Mouse (Mus musculus): ENCODE measurements around the gene Prpsap2. TPM values are rescaled to one million over a fixed set of nuclear protein-coding genes. Genes with fewer than 3 reads are reported as not detected.
"Not testable (repeated sequence)": the region's sequence is repeated elsewhere in the genome, so short reads cannot be mapped to it uniquely, and the experiment has no call there.

Gene Prpsap2
- total RNA-seq (2021): 10 to 100 TPM; 32.4 to 35.0 TPM
- long read RNA-seq, experiment 1, transcript Prpsap2-201 (12 exons, 1,837 nt): major isoform, 5 of 13 reads
- long read RNA-seq, experiment 1, partial matches to known transcripts: 5 of 13 reads
- long read RNA-seq, experiment 1, other reads (novel, unspliced or antisense): 1 of 13 reads
- long read RNA-seq, experiment 2, partial matches to known transcripts: 5 of 11 reads
- long read RNA-seq, experiment 2, other reads (novel, unspliced or antisense): 2 of 11 reads

- peak; percentile 97 for DNase-seq (ENCODE audit: low spot score in 2 of 2)
- intact Hi-C loops (cut with DNase I): no loop called here
Observed at GRCm38 (mm10) chr11:61761584-61762407, at the start of gene Prpsap2. Prpsap2 (minus strand) TSS chr11:61762088.

DNA sequence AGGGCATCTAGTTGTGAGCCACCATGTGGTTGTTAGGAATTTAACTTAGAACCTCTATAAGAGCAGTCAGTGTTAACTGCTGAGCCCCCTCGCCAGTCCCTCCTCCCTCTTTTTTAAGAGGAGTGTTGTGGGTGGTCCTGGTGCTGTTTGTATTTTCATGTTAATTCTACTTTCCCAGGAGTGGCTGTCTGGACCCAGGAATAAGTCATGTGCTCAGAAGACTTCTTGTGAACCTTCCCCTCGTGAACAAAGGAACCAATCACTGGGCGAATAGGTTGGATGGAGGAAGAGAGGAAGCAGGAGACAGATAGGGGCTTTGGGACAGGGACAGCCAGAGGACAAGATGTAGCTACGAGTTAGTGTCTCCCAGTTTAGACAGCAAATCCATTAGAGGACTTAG, 47.9 kb upstream of the Prpsap2 start:
- no peak for DNase-seq (ENCODE audit: low spot score in 2 of 2)
- intact Hi-C loops (cut with DNase I): no loop called here

GRCm38 (mm10) chr11:61808551-61809117, 46.7 kb upstream of the Prpsap2 start:
- DNase-seq (ENCODE audit: low spot score in 2 of 2): no peak
- intact Hi-C loops (cut with DNase I): no loop called here

DNA sequence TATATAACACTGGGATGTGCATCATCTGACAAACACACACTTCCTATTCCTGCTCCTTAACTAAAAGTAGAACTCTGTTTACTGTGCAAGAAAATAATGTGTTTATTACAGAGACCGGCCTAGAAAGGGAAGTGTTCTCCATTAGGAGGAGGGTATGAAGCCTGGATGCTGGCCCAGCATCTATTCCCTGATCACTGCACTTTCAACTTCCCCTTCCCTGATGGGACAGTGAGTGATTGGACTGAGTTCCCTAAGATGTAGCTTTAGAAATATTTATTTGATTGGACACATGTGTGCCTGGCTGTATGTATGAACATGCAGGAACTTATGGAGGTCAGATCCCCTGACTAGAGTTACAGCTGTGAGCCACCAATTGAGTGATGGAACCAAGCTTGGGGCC, 31.6 kb upstream of the Prpsap2 start:
- intact Hi-C loops (cut with DNase I): no loop called here
- peak in 1 of 2 experiments; percentile 18 for DNase-seq (ENCODE audit: low spot score in 2 of 2)

DNA sequence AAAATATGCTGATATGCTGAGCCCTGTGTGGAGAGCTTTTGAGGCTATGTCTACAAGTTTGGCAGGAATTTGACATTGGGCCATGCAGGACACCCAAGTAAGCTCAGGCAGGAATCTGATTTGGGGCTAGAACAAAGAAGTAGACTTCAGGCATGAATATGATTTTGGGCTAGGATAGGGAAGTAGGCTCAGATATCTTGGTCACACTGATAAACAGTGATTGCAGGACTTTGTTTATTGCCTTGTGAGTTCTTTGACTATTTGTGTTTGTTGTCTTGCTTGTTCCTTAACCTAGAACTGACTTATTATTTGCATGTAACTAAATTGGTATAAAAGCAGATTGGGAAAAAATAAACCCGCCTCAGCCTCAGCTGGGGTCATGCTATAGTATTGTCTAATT, 26.7 kb upstream of the Prpsap2 start:
- DNase-seq (ENCODE audit: low spot score in 2 of 2): no peak
- intact Hi-C loops (cut with DNase I): no loop called here

GRCm38 (mm10) chr11:61782526-61782925, 20.6 kb upstream of the Prpsap2 start:
- DNase-seq (ENCODE audit: low spot score in 2 of 2); intact Hi-C loops (cut with DNase I): not testable (repeated sequence)

DNA sequence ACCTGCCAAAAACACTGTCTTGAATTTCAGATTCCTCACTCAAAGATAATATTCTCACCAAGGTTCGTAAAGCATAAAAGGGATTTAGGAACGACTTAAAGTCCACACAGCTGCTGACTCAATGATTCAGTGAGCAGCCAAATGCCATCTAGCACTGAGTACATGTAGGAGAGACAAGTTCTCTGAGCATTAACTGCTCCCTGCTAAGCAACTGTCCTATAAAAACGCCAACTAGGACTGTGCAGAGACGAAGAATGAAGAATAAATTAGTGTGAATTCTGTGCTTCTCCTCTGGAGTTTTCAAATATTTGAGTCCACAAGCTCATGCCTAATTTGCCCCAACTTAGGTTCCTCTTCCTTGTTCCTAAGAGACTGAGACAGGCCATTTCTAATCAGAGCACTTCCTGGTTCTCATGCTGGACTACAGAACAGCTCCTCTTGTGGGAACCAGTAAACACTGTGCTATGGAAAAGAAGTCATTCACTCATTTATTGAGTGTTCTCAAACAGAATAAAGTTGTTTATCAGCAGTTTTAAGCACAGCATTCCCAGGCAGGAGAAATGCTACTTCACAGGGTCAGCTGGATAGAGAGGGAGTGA, 12.8 kb upstream of the Prpsap2 start:
- intact Hi-C loops (cut with DNase I): no loop called here
- DNase-seq (ENCODE audit: low spot score in 2 of 2): peak; percentile 39 to 68

DNA sequence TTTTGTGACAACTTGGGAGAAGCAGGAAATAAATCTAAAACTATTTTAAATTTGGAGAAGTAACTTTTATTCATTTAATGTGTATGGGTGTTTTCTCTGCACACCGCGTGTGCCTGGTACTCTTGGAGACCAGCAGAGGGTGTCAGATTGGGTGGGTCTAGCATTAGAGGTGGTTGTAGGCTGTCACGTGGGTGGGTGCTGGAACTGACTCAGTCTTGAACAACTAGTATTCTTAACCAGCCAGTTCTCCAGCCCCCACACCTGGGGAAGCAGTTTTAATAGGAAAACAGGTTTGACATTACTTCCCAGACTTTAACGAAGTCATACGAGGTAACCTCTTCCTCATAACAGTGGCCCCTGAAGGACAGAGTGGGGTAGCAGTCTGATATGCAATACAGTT, 1.4 kb downstream of the Prpsap2 start:
- peak; percentile 26 to 30 for DNase-seq (ENCODE audit: low spot score in 2 of 2)
- intact Hi-C loops (cut with DNase I): no loop called here

DNA sequence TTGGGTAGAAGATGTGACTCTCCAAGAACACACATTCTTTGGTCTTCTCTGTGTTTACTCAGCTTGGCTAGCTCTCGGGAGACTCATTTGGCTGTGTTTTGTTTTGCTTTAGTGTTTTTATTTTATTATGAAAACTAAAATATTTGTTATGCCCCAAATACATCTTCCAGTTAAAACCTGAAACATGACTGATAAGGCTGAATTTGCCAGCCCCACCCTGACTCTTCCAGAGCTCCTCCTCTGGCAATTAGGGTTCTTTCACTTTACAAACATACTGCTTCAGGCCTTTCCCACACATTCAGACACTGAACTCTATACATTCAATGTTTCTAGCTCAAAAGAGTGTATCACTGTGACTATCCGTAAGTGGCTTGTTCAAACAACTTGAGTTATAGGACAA, 4.7 kb downstream of the Prpsap2 start:
- intact Hi-C loops (cut with DNase I): no loop called here
- DNase-seq (ENCODE audit: low spot score in 2 of 2): no peak

GRCm38 (mm10) chr11:61751612-61752011, 10.3 kb downstream of the Prpsap2 start:
- no peak for DNase-seq (ENCODE audit: low spot score in 2 of 2)
- intact Hi-C loops (cut with DNase I): no loop called here

- DNase-seq (ENCODE audit: low spot score in 2 of 2): no peak
- intact Hi-C loops (cut with DNase I): no loop called here
Observed at GRCm38 (mm10) chr11:61747161-61747560, 14.7 kb downstream of the Prpsap2 start.

- intact Hi-C loops (cut with DNase I): no loop called here
- no peak for DNase-seq (ENCODE audit: low spot score in 2 of 2)
Observed at GRCm38 (mm10) chr11:61745781-61746180, 16.1 kb downstream of the Prpsap2 start.

GRCm38 (mm10) chr11:61744460-61744859, 17.4 kb downstream of the Prpsap2 start:
- intact Hi-C loops (cut with DNase I): no loop called here
- DNase-seq (ENCODE audit: low spot score in 2 of 2): no peak

- DNase-seq (ENCODE audit: low spot score in 2 of 2): peak in 1 of 2 experiments; percentile 14
- intact Hi-C loops (cut with DNase I): no loop called here
Observed at GRCm38 (mm10) chr11:61743768-61744167, 18.1 kb downstream of the Prpsap2 start.

DNA sequence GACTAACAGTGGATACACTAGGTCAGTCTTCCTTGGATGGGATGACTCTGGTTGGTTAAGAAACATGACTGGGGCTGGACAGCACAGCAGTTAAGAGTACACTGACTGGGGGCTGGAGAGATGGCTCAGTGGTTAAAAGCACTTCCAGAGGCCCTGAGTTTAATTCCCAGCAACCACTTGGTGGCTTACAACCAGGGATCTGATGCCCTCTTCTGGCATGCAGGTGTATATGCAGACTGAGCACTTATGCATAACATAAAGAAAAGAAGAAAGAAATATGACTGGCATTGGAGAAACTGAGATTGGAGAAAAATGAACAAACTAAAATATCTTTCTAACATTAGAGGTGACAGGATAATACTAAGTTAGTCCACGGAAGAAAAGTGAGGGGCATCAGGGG, 21.4 kb downstream of the Prpsap2 start:
- intact Hi-C loops (cut with DNase I): no loop called here
- no peak for DNase-seq (ENCODE audit: low spot score in 2 of 2)

GRCm38 (mm10) chr11:61737290-61737689, 24.6 kb downstream of the Prpsap2 start:
- intact Hi-C loops (cut with DNase I): no loop called here
- DNase-seq (ENCODE audit: low spot score in 2 of 2): no peak

DNA sequence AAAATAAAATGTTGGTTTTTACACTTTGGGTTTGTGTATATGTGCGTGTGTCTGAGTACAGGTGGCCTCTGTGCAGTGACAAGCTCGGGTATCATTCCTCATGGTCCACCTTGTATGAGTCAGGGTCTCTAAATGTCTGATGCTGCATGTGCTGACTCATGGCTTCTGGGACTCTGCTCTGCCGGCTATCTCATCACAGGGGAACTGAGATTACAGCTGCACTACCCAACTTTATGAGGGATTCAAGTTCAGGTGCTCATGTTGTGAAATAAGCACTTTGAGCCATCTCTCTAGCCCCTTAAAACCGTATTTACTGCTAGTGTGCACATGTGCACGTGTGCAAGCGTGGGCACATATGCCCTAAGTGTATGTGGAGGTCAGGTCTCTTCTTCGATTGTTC, 29.2 kb downstream of the Prpsap2 start:
- no peak for DNase-seq (ENCODE audit: low spot score in 2 of 2)

DNA sequence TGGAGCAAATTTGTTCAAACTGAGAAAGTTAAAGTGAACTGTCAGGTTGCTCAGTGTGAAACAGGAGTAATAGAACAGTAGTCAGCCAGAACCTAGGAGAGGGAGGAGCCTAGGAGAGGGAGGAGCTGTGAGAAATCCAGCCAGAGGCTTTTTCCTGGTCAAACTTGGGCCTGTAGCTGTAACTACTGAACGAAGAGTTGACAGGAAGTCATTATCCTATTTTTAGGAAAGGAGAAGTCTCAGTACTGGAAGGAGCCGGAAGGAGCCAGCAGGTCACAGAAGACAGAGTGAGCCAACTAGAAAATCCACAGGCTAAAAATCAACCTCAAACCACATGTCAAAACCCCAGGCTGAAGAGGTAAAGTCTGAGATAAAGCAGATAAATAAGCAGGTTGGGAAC, 33.9 kb downstream of the Prpsap2 start:
- peak; percentile 11 to 27 for DNase-seq (ENCODE audit: low spot score in 2 of 2)
- intact Hi-C loops (cut with DNase I): no loop called here

More for the DNA sequence above, 29.2 kb downstream of the Prpsap2 start:
- intact Hi-C loops (cut with DNase I): no loop called here

- no peak for DNase-seq (ENCODE audit: low spot score in 2 of 2)
- intact Hi-C loops (cut with DNase I): no loop called here
Observed at GRCm38 (mm10) chr11:61722077-61722476, 39.8 kb downstream of the Prpsap2 start.

GRCm38 (mm10) chr11:61720636-61721035, 41.3 kb downstream of the Prpsap2 start, which contains the start of gene Slc5a10:
Slc5a10 (minus strand) TSS chr11:61720826.
- no peak for DNase-seq (ENCODE audit: low spot score in 2 of 2)
- intact Hi-C loops (cut with DNase I): no loop called here
